Mouse (Mus musculus) midbrain, embryonic 13.5 days (tissue): ENCODE data around the gene Mastl. TPM values are rescaled to one million over a fixed set of nuclear protein-coding genes. Genes with fewer than 3 reads are reported as not detected.

Experiments used
- ATAC-seq: fragments of 200-750 bp; cut with Nextera tagmentation; 2 replicates; pipeline ENCODE4 v1.8.0; 2017; ENCODE audit warnings: mild to moderate bottlenecking, moderate TSS enrichment, moderate library complexity
- H3K27ac ChIP-seq: fragments of 300-500 bp; sonication (generic); 2 replicates; pipeline ENCODE4 v1.5.1; 2015; ENCODE audit warnings: inconsistent platforms, mild to moderate bottlenecking, moderate library complexity
- H3K27me3 ChIP-seq: fragments of 300-500 bp; sonication (generic); 2 replicates; pipeline ENCODE4 v1.6.1; 2015; ENCODE audit warnings: mild to moderate bottlenecking, inconsistent platforms
- H3K36me3 ChIP-seq: fragments of 300-500 bp; sonication (generic); 2 replicates; pipeline ENCODE4 v1.6.1; 2015; ENCODE audit warnings: mild to moderate bottlenecking, inconsistent platforms
- H3K4me1 ChIP-seq: fragments of 300-500 bp; sonication (generic); replicated peaks from 2 replicates; pipeline ENCODE4 v1.6.1; 2015; ENCODE audit warnings: inconsistent platforms
- H3K4me2 ChIP-seq: fragments of 300-500 bp; sonication (generic); replicated peaks from 2 replicates; pipeline ENCODE4 v1.6.1; 2015; ENCODE audit warnings: moderate library complexity, mild to moderate bottlenecking, inconsistent platforms
- H3K4me3 ChIP-seq: fragments of 300-500 bp; sonication (generic); replicated peaks from 2 replicates; pipeline ENCODE4 v1.5.1; 2015; ENCODE audit warnings: mild to moderate bottlenecking, inconsistent platforms
- H3K9ac ChIP-seq: fragments of 300-500 bp; sonication (generic); replicated peaks from 2 replicates; pipeline ENCODE4 v1.6.1; 2015; ENCODE audit warnings: mild to moderate bottlenecking, inconsistent platforms
- H3K9me3 ChIP-seq: fragments of 300-500 bp; sonication (generic); 2 replicates; pipeline ENCODE4 v1.6.1; 2016; ENCODE audit warnings: mild to moderate bottlenecking, inconsistent platforms
- WGBS: fragments of 180-500 bp; shearing (Covaris S2); methylation state at CpG from one replicate; pipeline ENCODE4 v1.1.7; 2015; 5-methylcytosine and 5-hydroxymethylcytosine counted together
- polyA plus RNA-seq: library from polyadenylated mRNA; unstranded; fragments of >200 nt; fragmentation: Nextera tagmentation; extraction: Ambion mirVana; gene quantifications from 2 replicates; pipeline ENCODE4 v1.2.1, GENCODE M21; 2015

Gene Mastl
- polyA plus RNA-seq, 1 experiment from 2014 or later = 3.8 TPM

DNA sequence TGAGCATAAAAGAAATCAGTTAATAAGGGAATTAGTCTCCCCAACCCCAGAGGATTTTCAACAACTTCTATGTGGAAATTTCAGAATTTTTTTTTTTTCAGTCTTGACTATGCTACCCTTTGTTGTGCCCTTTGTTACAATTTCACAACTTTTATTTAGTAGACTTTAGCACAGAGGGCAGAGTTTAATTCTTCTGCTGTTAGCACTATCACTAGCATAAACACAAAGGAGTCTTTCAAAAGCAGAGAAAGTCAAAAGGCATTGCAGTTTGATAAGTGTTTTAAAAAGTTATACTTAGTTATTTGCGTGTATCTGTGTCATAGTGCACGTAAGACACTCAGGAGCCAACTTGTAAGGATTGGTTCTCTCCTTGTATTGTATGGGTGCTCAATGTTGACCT lies 77.2 kb downstream of the Mastl start:
- Histone ChIP-seq H3K4me1 (no peaks in the 10 kb centered on the region), H3K9me3 (no peaks in the 10 kb centered on the region), H3K4me3 (no peak overlapping the region), H3K4me2 (no peak overlapping the region), H3K27ac (no peak overlapping the region), H3K36me3 (peaks cover 68% of the 10 kb centered on the region), H3K9ac (no peak overlapping the region), H3K27me3 (no peaks in the 10 kb centered on the region)
- 97% methylated on average over 2 of the region's 2 CpGs for WGBS
- no peak for ATAC-seq

- no peak overlapping the region for H3K9ac ChIP-seq
- H3K27me3 ChIP-seq = no peaks in the 10 kb centered on the region
- no peaks in the 10 kb centered on the region for H3K4me1 ChIP-seq
- H3K36me3 ChIP-seq = peaks cover 62% of the 10 kb centered on the region
- H3K4me2 ChIP-seq = no peak overlapping the region
- no peak overlapping the region for H3K4me3 ChIP-seq
- ATAC-seq = no peak
- no peaks in the 10 kb centered on the region for H3K9me3 ChIP-seq
- H3K27ac ChIP-seq = no peak overlapping the region
- WGBS = 92% methylated on average over 5 of the region's 5 CpGs
Measured at GRCm38 (mm10) chr2:23077693-23078092, 78.1 kb downstream of the Mastl start.

GRCm38 (mm10) chr2:23076783-23077182 lies 79.0 kb downstream of the Mastl start:
- H3K4me2 ChIP-seq = no peak overlapping the region
- H3K27me3 ChIP-seq = no peaks in the 10 kb centered on the region
- no peak overlapping the region for H3K4me3 ChIP-seq
- H3K9me3 ChIP-seq = no peaks in the 10 kb centered on the region
- no peak for ATAC-seq
- no peak overlapping the region for H3K9ac ChIP-seq
- H3K36me3 ChIP-seq = peaks cover 55% of the 10 kb centered on the region
- H3K27ac ChIP-seq = no peak overlapping the region
- 0 out of 2 replicates have a peak, but pooled peaks cover 3% of the 10 kb centered on the region for H3K4me1 ChIP-seq

DNA sequence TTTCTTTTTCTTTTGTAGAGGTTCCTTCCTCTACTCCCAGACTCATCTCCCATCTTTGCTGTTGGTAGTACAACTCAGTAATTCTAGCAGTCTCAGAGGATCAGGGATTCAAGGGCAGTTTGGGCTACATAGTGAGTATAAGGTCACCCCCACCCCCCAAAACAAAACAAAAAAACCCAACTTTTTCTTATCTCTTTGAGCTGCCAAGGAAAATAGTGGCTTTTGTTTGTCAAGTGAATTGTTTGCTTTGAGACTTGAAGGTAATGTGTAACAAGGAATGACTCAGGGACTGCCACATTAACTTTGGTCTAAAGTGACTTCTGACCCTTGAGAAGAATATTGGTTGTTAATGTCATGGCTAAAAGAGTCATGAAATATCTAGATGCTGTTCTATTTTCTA lies 80.0 kb downstream of the Mastl start:
- H3K4me3 ChIP-seq = no peak overlapping the region
- ATAC-seq = no peak
- H3K9ac ChIP-seq = no peak overlapping the region
- no peaks in the 10 kb centered on the region for H3K27me3 ChIP-seq
- H3K4me1 ChIP-seq = peaks cover 10% of the 10 kb centered on the region
- no peak overlapping the region for H3K27ac ChIP-seq
- H3K9me3 ChIP-seq = no peaks in the 10 kb centered on the region
- peaks cover 48% of the 10 kb centered on the region for H3K36me3 ChIP-seq
- H3K4me2 ChIP-seq = no peak overlapping the region

GRCm38 (mm10) chr2:23071406-23071805 lies 84.4 kb downstream of the Mastl start:
- Histone ChIP-seq H3K36me3 (peaks cover 21% of the 10 kb centered on the region), H3K27me3 (no peaks in the 10 kb centered on the region), H3K27ac (no peak overlapping the region), H3K9ac (no peak overlapping the region), H3K9me3 (no peaks in the 10 kb centered on the region), H3K4me1 (peaks cover 19% of the 10 kb centered on the region), H3K4me3 (no peak overlapping the region), H3K4me2 (no peak overlapping the region)
- no peak for ATAC-seq
- WGBS = 71% methylated on average over 1 of the region's 1 CpGs

DNA sequence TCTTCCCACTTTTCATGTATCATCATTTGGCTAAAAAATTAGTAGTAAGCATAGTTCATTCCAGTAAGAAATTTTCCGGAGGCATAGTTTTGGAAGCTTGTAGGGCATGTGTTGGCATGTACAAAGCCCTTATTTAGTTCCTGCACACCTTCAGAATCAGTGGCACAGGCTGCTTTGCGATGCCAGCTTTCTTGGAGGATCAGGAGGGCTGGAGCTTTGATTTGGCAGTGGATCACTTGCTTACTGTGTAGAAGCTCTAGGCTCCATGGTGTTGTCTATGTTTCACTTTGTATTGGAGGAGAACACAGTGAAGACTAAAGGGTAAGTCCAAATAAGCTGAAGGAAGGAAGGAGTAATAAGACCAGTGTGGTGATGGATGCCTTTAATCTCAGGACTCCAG lies 85.3 kb downstream of the Mastl start:
- Histone ChIP-seq H3K4me2 (no peak overlapping the region), H3K9me3 (no peaks in the 10 kb centered on the region), H3K4me3 (no peak overlapping the region), H3K9ac (no peak overlapping the region), H3K27me3 (no peaks in the 10 kb centered on the region), H3K4me1 (peaks cover 19% of the 10 kb centered on the region), H3K36me3 (peaks cover 15% of the 10 kb centered on the region; the same call in 1 of the 2 replicates), H3K27ac (no peak overlapping the region)
- ATAC-seq = no peak
- 98% methylated on average over 2 of the region's 2 CpGs for WGBS

DNA sequence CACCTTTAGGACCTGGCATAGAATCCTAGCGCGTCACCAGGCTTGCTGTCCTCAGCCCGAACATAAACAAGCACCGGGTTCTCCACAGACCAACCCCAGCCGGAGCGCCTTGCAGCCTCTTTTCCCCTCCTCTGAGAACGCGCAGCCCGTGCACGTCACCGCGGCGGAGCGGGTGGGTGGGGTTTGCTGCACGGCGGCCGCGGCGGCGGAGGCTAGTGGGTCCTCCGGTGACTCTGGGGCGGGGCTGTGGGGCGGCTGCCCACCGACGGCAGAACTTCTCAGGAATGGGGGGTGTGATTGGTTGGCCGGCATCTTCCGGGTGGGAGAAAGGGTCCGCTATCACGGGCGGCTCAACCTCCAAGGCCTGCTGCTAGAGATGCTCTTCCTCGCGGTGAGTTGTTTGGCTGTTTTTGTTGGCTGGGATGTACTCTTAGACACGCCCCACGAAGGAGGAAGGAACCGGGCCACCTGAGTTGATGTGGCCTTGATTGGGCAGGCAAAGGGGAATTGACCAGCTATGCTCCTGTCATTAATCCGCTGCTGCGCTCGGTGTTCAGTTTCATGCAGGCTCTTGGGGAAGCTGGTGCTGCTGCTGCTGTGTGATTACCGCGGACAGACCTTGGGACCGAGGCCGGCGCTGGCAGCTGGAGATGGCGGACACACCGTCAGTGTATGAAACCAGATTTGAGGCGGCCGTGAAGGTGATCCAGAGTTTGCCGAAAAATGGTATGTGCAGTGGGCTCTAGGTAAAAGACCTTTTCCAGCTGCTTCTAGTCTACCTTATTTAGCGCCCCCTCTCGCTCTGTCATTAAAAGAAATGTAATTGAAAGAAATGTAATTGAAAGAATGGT lies 86.7 kb downstream of the Mastl start:
- Histone ChIP-seq H3K27me3 (no peaks in the 10 kb centered on the region), H3K36me3 (0 out of 2 replicates have a peak, but pooled peaks cover 11% of the 10 kb centered on the region), H3K4me2 (peak overlapping the region; percentile 99), H3K27ac (peak overlapping the region; percentile 97), H3K9ac (peak overlapping the region; percentile 88), H3K4me1 (peaks cover 19% of the 10 kb centered on the region), H3K9me3 (no peaks in the 10 kb centered on the region), H3K4me3 (peak overlapping the region; percentile 80)
- under 1% methylated on average over 50 of the region's 50 CpGs for WGBS
- peak; percentile 90 for ATAC-seq

GRCm38 (mm10) chr2:23068370-23068737 lies 87.5 kb downstream of the Mastl start:
- peak overlapping the region; percentile 99 for H3K4me2 ChIP-seq
- peak; percentile 80 for ATAC-seq
- H3K36me3 ChIP-seq = 0 out of 2 replicates have a peak, but pooled peaks cover 6% of the 10 kb centered on the region
- H3K27ac ChIP-seq = peak overlapping the region; percentile 97
- WGBS = under 1% methylated on average over 21 of the region's 21 CpGs
- peaks cover 19% of the 10 kb centered on the region for H3K4me1 ChIP-seq
- H3K9ac ChIP-seq = peak overlapping the region; percentile 88
- H3K4me3 ChIP-seq = peak overlapping the region; percentile 80
- H3K27me3 ChIP-seq = no peaks in the 10 kb centered on the region
- no peaks in the 10 kb centered on the region for H3K9me3 ChIP-seq

GRCm38 (mm10) chr2:23067552-23068369 lies 88.1 kb downstream of the Mastl start, which contains the start of gene Acbd5:
Gene Acbd5 (plus strand): TSS chr2:23068167.
- H3K4me2 ChIP-seq = peak within 1 kb of the TSS; percentile 99
- WGBS = 3% methylated on average over 34 of the region's 34 CpGs
- peaks cover 19% of the 10 kb centered on the region for H3K4me1 ChIP-seq
- H3K36me3 ChIP-seq = 0 out of 2 replicates have a peak, but pooled peaks cover 6% of the 10 kb centered on the region
- peak within 1 kb of the TSS; percentile 97 for H3K27ac ChIP-seq
- peak within 1 kb of the TSS; percentile 80 for H3K4me3 ChIP-seq
- ATAC-seq = peak; percentile 97
- no peaks in the 10 kb centered on the region for H3K9me3 ChIP-seq
- H3K27me3 ChIP-seq = no peaks in the 10 kb centered on the region
- peak within 1 kb of the TSS; percentile 88 for H3K9ac ChIP-seq

Other genes with a start within 250 kb of the Mastl start
- 51.7 and 51.9 TPM in 2 replicates for gene Abi1, start 115.8 kb downstream of the Mastl start, polyA plus RNA-seq
- 80.1 and 81.0 TPM in 2 replicates for gene Acbd5, start 87.9 kb downstream of the Mastl start, polyA plus RNA-seq
- 75.9 and 82.3 TPM in 2 replicates for gene Yme1l1, start 345 bp upstream of the Mastl start, polyA plus RNA-seq
- gene 4931423N10Rik, start 51.5 kb upstream of the Mastl start, polyA plus RNA-seq = 0.18 TPM in 1 of 2 replicates, not detected in the other
- gene Nxph2, start 165.2 kb upstream of the Mastl start, polyA plus RNA-seq = 0.19 and 0.40 TPM in 2 replicates